Mouse (Mus musculus) midbrain, postnatal 0 days (tissue): ENCODE measurements around the gene Drap1. TPM values are rescaled to one million over a fixed set of nuclear protein-coding genes. Genes with fewer than 3 reads are reported as not detected.

Experiments
- ATAC-seq: fragments of 200-750 bp; cut with Nextera tagmentation; 2 replicates; pipeline ENCODE4 v1.8.0; 2017; ENCODE audit warnings: moderate number of reproducible peaks, mild to moderate bottlenecking, moderate TSS enrichment, moderate library complexity; ENCODE audit not compliant: low FRiP score
- DNase-seq: peaks from one replicate; pipeline ENCODE4 v3.0.0-alpha.2; 2015; ENCODE audit warnings: low spot score
- H3K27ac ChIP-seq: fragments of 300-500 bp; sonication (generic); 2 replicates; pipeline ENCODE4 v1.5.1; 2014; ENCODE audit warnings: low read depth, mild to moderate bottlenecking, low read length, mixed read lengths
- H3K27me3 ChIP-seq: fragments of 300-500 bp; sonication (generic); 2 replicates; pipeline ENCODE4 v1.6.1; 2014; ENCODE audit warnings: low read length, control low read depth, mixed read lengths; ENCODE audit not compliant: insufficient read depth
- H3K36me3 ChIP-seq: fragments of 300-500 bp; sonication (generic); 2 replicates; pipeline ENCODE4 v1.6.1; 2014; ENCODE audit warnings: low read length, control low read depth, mixed read lengths; ENCODE audit not compliant: insufficient read depth
- H3K4me1 ChIP-seq: fragments of 300-500 bp; sonication (generic); 2 replicates; pipeline ENCODE4 v1.6.1; 2014; ENCODE audit warnings: mild to moderate bottlenecking, control low read depth, antibody characterized with exemption, low read length, mixed read lengths; ENCODE audit not compliant: insufficient read depth
- H3K4me2 ChIP-seq: fragments of 300-500 bp; sonication (generic); 2 replicates; pipeline ENCODE4 v1.6.1; 2014; ENCODE audit warnings: low read depth, mild to moderate bottlenecking, low read length, mixed read lengths; ENCODE audit not compliant: poor library complexity, severe bottlenecking
- H3K4me3 ChIP-seq: fragments of 300-500 bp; sonication (generic); 2 replicates; pipeline ENCODE4 v1.5.1; 2014; ENCODE audit warnings: low read depth, mild to moderate bottlenecking, low read length, moderate library complexity
- H3K9ac ChIP-seq: fragments of 300-500 bp; sonication (generic); replicated peaks from 2 replicates; pipeline ENCODE4 v1.6.1; 2014; ENCODE audit warnings: mild to moderate bottlenecking, low read length, moderate library complexity, mixed read lengths; ENCODE audit not compliant: poor library complexity, severe bottlenecking
- H3K9me3 ChIP-seq: fragments of 300-500 bp; sonication (generic); 2 replicates; pipeline ENCODE4 v1.6.1; 2016; ENCODE audit warnings: low read length, control low read depth
- CTCF ChIP-seq: IDR thresholded peaks from 2 replicates; pipeline ENCODE4 v1.5.1; 2016; ENCODE audit warnings: antibody characterized with exemption, mild to moderate bottlenecking
- WGBS: fragments of 180-500 bp; shearing (Covaris S2); extraction: QIAGEN DNeasy Blood & Tissue Kit; methylation state at CpG from one replicate; pipeline ENCODE4 v1.1.7; 2014; 5-methylcytosine and 5-hydroxymethylcytosine counted together
- polyA plus RNA-seq: library from polyadenylated mRNA; unstranded; fragments of >200 nt; fragmentation: Nextera tagmentation; extraction: Ambion mirVana; gene quantifications from 2 replicates; pipeline ENCODE4 v1.2.1, GENCODE M21; 2015
- total RNA-seq: library from RNA; depleted of rRNA; stranded (reverse); fragments of >200 nt; gene quantifications from 2 replicates; pipeline ENCODE4 v1.2.3, GENCODE M21; 2014

The Drap1 gene
- total and polyA plus RNA-seq, 2 experiments from 2014 or later = 203 to 342 TPM

GRCm38 (mm10) chr19:5422267-5422666 is 2.5 kb downstream of the Drap1 start:
- H3K4me2 ChIP-seq = no peak overlapping the region
- ATAC-seq (no peak), DNase-seq (no peak)
- H3K4me3 ChIP-seq = no peak overlapping the region
- H3K9ac ChIP-seq = no peak overlapping the region
- H3K27me3 ChIP-seq = no peaks in the 10 kb centered on the region
- no peak for TF ChIP-seq CTCF
- no peak overlapping the region for H3K27ac ChIP-seq
- no peaks in the 10 kb centered on the region for H3K9me3 ChIP-seq
- H3K36me3 ChIP-seq = peaks cover 42% of the 10 kb centered on the region
- peaks cover 20% of the 10 kb centered on the region for H3K4me1 ChIP-seq
- 89% methylated on average over 10 of the region's 10 CpGs for WGBS

GRCm38 (mm10) chr19:5421784-5422183 is 3.0 kb downstream of the Drap1 start:
- DNase-seq (no peak), ATAC-seq (no peak)
- no peak overlapping the region for H3K4me3 ChIP-seq
- peaks cover 40% of the 10 kb centered on the region for H3K36me3 ChIP-seq
- peaks cover 20% of the 10 kb centered on the region for H3K4me1 ChIP-seq
- no peak overlapping the region for H3K27ac ChIP-seq
- H3K4me2 ChIP-seq = no peak overlapping the region
- H3K9me3 ChIP-seq = no peaks in the 10 kb centered on the region
- no peak overlapping the region for H3K9ac ChIP-seq
- H3K27me3 ChIP-seq = no peaks in the 10 kb centered on the region
- TF ChIP-seq CTCF = no peak
- 88% methylated on average over 5 of the region's 5 CpGs for WGBS

GRCm38 (mm10) chr19:5420579-5420978 is 4.2 kb downstream of the Drap1 start:
- Histone ChIP-seq H3K4me2 (no peak overlapping the region), H3K36me3 (peaks cover 31% of the 10 kb centered on the region), H3K4me3 (no peak overlapping the region), H3K9me3 (no peaks in the 10 kb centered on the region), H3K27me3 (no peaks in the 10 kb centered on the region), H3K27ac (no peak overlapping the region), H3K4me1 (peaks cover 10% of the 10 kb centered on the region), H3K9ac (no peak overlapping the region)
- ATAC-seq = no peak
- WGBS = 94% methylated on average over 6 of the region's 6 CpGs
- DNase-seq = no peak
- TF ChIP-seq CTCF = no peak

GRCm38 (mm10) chr19:5419630-5420029 is 5.1 kb downstream of the Drap1 start:
- Histone ChIP-seq H3K4me3 (no peak overlapping the region), H3K27ac (no peak overlapping the region), H3K9me3 (no peaks in the 10 kb centered on the region), H3K9ac (no peak overlapping the region), H3K4me2 (no peak overlapping the region), H3K27me3 (no peaks in the 10 kb centered on the region), H3K36me3 (peaks cover 31% of the 10 kb centered on the region), H3K4me1 (peaks cover 10% of the 10 kb centered on the region; the same call in 1 of the 2 replicates)
- WGBS = 97% methylated on average over 9 of the region's 9 CpGs
- no peak for ATAC-seq
- DNase-seq = no peak
- TF ChIP-seq CTCF = no peak

- peaks cover 10% of the 10 kb centered on the region; the same call in 1 of the 2 replicates for H3K4me1 ChIP-seq
- TF ChIP-seq CTCF = no peak
- no peak overlapping the region for H3K4me3 ChIP-seq
- H3K9ac ChIP-seq = no peak overlapping the region
- no peak overlapping the region for H3K27ac ChIP-seq
- DNase-seq (no peak), ATAC-seq (no peak)
- no peak overlapping the region for H3K4me2 ChIP-seq
- H3K36me3 ChIP-seq = peaks cover 31% of the 10 kb centered on the region
- H3K27me3 ChIP-seq = no peaks in the 10 kb centered on the region
- WGBS = 92% methylated on average over 8 of the region's 8 CpGs
- no peaks in the 10 kb centered on the region for H3K9me3 ChIP-seq
These were observed 5.9 kb downstream of the Drap1 start for GRCm38 (mm10) chr19:5418750-5419466.

GRCm38 (mm10) chr19:5414534-5414957 is 10.2 kb downstream of the Drap1 start:
- no peak overlapping the region for H3K27ac ChIP-seq
- ATAC-seq (no peak), DNase-seq (no peak)
- H3K9ac ChIP-seq = no peak overlapping the region
- no peaks in the 10 kb centered on the region for H3K9me3 ChIP-seq
- H3K4me3 ChIP-seq = no peak overlapping the region
- TF ChIP-seq CTCF = no peak
- 47% methylated on average over 2 of the region's 2 CpGs for WGBS
- no peaks in the 10 kb centered on the region for H3K4me1 ChIP-seq
- H3K4me2 ChIP-seq = no peak overlapping the region
- H3K36me3 ChIP-seq = 0 out of 2 replicates have a peak, but pooled peaks cover 6% of the 10 kb centered on the region
- no peaks in the 10 kb centered on the region for H3K27me3 ChIP-seq
